Mouse (Mus musculus) liver, adult 2 months (tissue): ENCODE measurements around the gene Grin3b.

Source experiments
- CTCF ChIP-seq: fragments of 200-500 bp; IDR thresholded peaks from 2 replicates; pipeline ENCODE4 v1.5.1; 2011; ENCODE audit warnings: low read depth, low read length, control low read depth
- POLR2A ChIP-seq: fragments of 200-500 bp; IDR thresholded peaks from 2 replicates; pipeline ENCODE4 v1.6.1; 2011; ENCODE audit warnings: low read length, control low read depth; ENCODE audit not compliant: insufficient read depth; ENCODE audit errors: extremely low read depth

GRCm38 (mm10) chr10:79940749-79941148 lies 29.8 kb upstream of the Grin3b start:
- TF ChIP-seq CTCF (no peak), POLR2A (no peak)
